Mouse (Mus musculus) mouse embryonic stem cell (cell line): ENCODE measurements around the gene Relt.
"Not testable (repeated sequence)": the region's sequence is repeated elsewhere in the genome, so short reads cannot be mapped to it uniquely, and the experiment has no call there.

Experiments used
- in situ Hi-C, 2 experiments: fragments of 300-500 bp; cut with MboI; formaldehyde crosslinking; loops; 1 replicate in 1 of 2; 3 replicates in 1 of 2; pipeline ENCODE4 v1.14.3; 2019 to 2020; ENCODE audit warnings: low sequenced_read_pairs in 2 of 2, low pct_unique_long_range_greater_than_20kb in 1 of 2, mixed read lengths in 1 of 2; ENCODE audit not compliant: unreplicated experiment in 1 of 2

Gene Relt

GRCm38 (mm10) chr7:100851481-100852356, 11.5 kb downstream of the Relt start:
- in situ Hi-C loops = no loop called here

DNA sequence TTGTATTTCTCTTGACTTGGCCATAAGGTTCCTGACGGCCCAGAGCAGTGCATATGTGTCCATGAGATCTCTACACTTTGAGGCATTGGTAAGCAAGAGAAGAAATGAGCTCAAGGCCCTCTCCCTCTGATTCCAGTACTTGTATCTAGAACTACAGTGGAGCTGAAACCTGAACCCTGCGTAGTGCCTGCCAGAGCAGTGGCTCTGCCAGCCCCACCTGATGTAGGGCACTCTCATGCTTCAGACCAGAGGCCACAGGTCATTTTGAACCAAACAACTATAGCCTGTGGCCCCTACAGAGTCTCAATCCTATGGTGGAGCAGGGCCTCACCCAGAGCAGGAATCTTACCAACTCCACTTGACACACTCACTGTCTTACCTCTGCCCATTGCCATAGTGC, 13.7 kb downstream of the Relt start:
- in situ Hi-C loops = no loop called here

GRCm38 (mm10) chr7:100848744-100849143, 14.5 kb downstream of the Relt start:
- in situ Hi-C loops = no loop called here

- in situ Hi-C loops = no loop called here
Measured at GRCm38 (mm10) chr7:100847131-100847530, 16.1 kb downstream of the Relt start.

GRCm38 (mm10) chr7:100846033-100846432, 17.2 kb downstream of the Relt start:
- in situ Hi-C loops = not testable (repeated sequence)

GRCm38 (mm10) chr7:100845412-100845811, 17.8 kb downstream of the Relt start:
- in situ Hi-C loops = no loop called here

DNA sequence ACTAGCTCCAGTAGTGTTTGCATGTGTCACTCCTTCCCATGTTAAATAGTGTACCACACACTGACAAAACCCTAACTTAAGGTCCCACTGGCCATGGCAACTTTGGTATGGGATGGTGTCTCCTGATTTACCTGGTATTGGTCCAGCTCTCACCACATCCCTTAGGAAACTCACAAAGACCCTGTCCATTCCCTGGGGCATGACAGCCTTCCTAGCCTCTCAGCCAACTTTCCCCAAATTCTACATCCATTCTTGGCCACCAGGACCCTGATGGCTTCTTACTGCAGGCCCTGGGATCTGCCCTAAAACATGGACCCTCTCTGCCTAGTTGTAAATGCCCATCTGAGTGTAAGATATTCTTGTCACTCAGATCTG, 18.2 kb downstream of the Relt start:
- in situ Hi-C loops = no loop called here

DNA sequence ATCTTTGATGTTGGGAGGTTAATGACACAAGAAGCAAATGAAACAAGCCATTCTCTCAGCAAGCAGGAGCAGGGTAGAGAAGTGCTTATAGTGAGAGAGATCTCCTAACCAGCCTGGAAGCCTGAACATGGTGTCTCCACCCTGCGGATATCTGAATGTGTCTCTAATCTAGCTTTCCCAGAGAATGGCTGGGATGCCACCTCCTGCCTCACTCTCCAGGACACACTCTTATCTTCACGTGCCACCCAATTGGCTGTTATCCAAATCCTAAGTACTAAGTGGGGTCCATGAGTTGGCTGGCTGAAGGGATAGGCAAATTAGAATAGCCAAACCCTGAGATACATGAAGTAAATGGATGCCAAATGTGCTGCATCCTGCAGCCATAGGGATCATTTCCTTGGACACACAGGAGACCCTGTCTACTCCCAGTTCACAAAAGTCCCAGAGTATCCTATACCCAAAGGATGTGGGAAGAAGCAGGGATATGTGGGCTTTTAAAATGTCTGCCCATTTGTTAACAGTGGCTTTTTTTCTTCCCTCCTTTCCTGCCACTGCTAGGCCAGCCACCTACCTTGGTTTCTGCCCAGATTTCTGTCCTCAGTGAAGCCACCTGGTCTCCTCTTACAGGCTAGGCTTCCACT, 18.7 kb downstream of the Relt start:
- in situ Hi-C loops = no loop called here

GRCm38 (mm10) chr7:100843866-100844265, 19.4 kb downstream of the Relt start:
- in situ Hi-C loops = no loop called here

GRCm38 (mm10) chr7:100842175-100842574, 21.1 kb downstream of the Relt start:
- in situ Hi-C loops = no loop called here

- in situ Hi-C loops = no loop called here
Measured at GRCm38 (mm10) chr7:100841608-100842007, 21.6 kb downstream of the Relt start.

DNA sequence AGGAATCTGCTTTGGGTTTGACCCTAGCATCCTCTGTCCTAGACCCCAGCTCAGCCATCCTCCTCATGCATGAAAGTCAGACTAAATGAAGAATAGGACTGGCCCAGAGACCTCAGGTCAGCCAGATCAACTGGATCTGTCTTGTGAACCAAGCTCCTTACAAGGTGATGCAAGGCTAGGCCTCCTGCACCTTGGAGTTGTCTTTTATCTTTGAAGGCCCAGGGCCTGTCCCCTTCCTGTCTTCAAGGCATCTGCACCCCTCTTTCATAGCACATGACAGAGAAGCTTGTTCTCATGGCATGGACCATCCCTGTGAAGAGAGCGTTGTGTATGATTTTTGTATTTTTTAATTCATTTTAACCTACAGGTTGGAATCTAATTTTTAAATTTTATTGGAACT, 22.3 kb downstream of the Relt start:
- in situ Hi-C loops = no loop called here

DNA sequence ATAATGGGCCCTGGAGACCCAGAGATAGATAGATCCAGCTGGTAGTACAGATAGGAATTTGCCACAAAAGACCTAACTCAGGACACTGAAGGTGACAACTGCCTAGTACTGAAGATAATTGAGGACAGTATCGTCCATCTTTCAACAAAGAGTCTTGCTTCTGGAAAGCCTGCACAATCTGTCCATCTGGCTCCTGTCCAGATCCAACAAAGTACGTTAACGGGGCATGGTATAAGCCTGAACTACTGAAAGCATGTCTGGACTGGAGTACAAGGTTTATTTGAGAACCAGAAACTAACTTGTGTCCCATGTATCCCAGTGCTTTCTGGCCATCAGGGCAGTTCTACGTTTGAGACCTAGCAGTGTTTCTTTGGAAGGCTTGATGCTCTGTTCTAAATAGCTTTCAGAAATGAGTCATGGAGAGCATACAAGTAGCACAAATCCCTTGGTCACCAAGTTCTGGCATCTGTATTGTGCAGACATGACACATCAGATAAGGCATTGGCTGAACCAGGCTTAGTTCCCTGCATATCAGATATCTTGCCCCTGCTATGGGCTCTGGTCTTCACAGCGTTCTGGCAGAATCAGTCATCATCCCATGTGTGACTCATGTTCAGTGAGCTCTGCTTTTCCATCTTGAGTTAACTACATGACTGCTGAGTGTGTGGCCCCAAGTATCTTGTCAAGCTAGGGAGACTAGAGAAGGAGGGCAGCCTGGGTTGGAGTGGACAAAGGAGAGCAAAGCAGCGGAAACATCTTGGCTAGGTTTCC, 23.4 kb downstream of the Relt start:
- in situ Hi-C loops = no loop called here

- in situ Hi-C loops = no loop called here
Measured at GRCm38 (mm10) chr7:100837701-100838100, 25.5 kb downstream of the Relt start.

- in situ Hi-C loops = no loop called here
Measured at GRCm38 (mm10) chr7:100836657-100837056, 26.6 kb downstream of the Relt start.

DNA sequence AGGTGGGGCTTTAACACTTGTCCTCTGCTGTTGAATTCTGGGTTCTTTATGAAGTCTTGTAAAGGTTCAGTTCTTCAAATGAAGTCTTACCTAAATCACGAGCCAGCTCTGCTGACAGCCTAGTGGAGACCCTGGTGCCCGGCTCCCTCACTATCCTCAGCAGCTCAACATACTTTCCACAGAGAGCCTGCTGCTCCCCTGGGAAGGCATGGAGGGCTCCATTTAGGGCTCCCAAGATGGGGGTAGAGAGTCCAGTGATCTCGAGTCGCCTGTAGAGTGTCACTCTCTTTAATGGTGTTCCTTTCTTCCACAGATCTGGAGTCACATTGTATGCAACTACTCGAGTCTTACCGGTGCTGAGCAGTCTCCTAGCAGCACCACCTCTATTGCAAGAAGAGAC, 27.5 kb downstream of the Relt start:
- in situ Hi-C loops = no loop called here

DNA sequence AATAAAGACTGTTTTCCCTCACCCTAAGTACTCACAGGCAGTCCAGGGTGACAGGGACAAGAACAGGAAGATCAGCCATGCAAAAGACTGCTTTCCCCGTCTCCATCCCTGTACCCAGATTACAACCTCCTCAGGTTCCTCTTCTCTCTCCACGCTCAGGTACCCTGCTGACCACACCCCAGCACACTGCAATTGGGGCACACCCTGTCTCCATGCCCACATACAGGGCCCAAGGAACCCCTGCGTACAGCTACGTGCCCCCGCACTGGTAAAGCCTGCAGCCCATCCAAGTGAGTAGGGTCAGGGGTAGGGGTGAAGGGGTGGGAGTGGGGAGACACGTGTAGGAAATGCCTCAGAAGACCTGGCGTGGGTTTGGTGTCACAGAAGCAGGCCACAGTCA, 28.1 kb downstream of the Relt start:
- in situ Hi-C loops = no loop called here

GRCm38 (mm10) chr7:100833859-100834258, 29.4 kb downstream of the Relt start:
- in situ Hi-C loops = no loop called here

DNA sequence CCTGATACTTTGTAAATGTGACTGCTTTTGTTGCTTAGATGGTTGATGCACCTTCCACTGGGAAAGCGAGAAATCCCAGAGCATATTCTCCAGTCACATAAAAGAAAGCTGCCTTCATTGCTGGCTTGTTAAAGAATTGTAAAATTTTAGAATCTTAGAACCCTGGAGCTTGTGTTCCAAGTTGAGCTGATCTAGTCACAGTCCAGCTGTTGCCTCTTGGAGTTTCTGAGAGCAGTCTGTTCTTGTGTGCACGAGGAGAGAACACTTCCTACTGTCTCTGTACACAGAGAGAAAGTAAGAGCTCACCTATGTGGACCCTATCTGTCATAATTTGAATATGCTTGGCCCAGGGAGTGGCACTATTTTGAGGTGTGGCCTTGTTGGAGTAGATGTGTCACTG, 34.7 kb downstream of the Relt start:
- in situ Hi-C loops = no loop called here
